Mouse (Mus musculus) liver, adult 2 months (tissue): ENCODE measurements around the gene Mgme1. TPM values are rescaled to one million over a fixed set of nuclear protein-coding genes. Genes with fewer than 3 reads are reported as not detected.
A peak's percentile ranks its signal among the peaks of the same experiment; 100 is the strongest.

ENCODE experiments used
- DNase-seq: peaks from one replicate; pipeline ENCODE4 v3.0.0-alpha.2; 2011; ENCODE audit warnings: low read depth, low spot score; ENCODE audit errors: extremely low read depth
- H3K27ac ChIP-seq: fragments of 200-500 bp; replicated peaks from 2 replicates; pipeline ENCODE4 v1.5.1; 2012; ENCODE audit warnings: low read depth, mild to moderate bottlenecking, control low read depth, inconsistent platforms, low read length; ENCODE audit not compliant: insufficient read depth
- H3K27me3 ChIP-seq: fragments of 200-500 bp; 2 replicates; pipeline ENCODE4 v1.6.1; 2012; ENCODE audit warnings: mild to moderate bottlenecking, moderate library complexity, low read length, inconsistent platforms; ENCODE audit not compliant: control insufficient read depth, insufficient read depth
- H3K36me3 ChIP-seq: fragments of 200-500 bp; 2 replicates; pipeline ENCODE4 v1.6.1; 2012; ENCODE audit warnings: low read length, inconsistent platforms; ENCODE audit not compliant: control insufficient read depth, insufficient read depth
- H3K4me1 ChIP-seq: fragments of 200-500 bp; 2 replicates; pipeline ENCODE4 v1.6.1; 2011; ENCODE audit warnings: low read length; ENCODE audit not compliant: control insufficient read depth, insufficient read depth
- H3K4me3 ChIP-seq: fragments of 200-500 bp; 2 replicates; pipeline ENCODE4 v1.5.1; 2011; ENCODE audit warnings: low read depth, mild to moderate bottlenecking, control low read depth, low read length, moderate library complexity; ENCODE audit not compliant: insufficient read depth
- H3K79me2 ChIP-seq: fragments of 200-500 bp; 2 replicates; pipeline ENCODE4 v1.6.1; 2012; ENCODE audit warnings: inconsistent platforms, mild to moderate bottlenecking, low read length, moderate library complexity; ENCODE audit not compliant: control insufficient read depth, insufficient read depth
- H3K9ac ChIP-seq: fragments of 200-500 bp; 2 replicates; pipeline ENCODE4 v1.6.1; 2012; ENCODE audit warnings: low read depth, mild to moderate bottlenecking, control low read depth, inconsistent platforms, low read length
- CTCF ChIP-seq: fragments of 200-500 bp; IDR thresholded peaks from 2 replicates; pipeline ENCODE4 v1.5.1; 2011; ENCODE audit warnings: low read depth, low read length, control low read depth
- POLR2A ChIP-seq: fragments of 200-500 bp; IDR thresholded peaks from 2 replicates; pipeline ENCODE4 v1.6.1; 2011; ENCODE audit warnings: low read length, control low read depth; ENCODE audit not compliant: insufficient read depth; ENCODE audit errors: extremely low read depth
- WGBS: fragments of 180-500 bp; shearing (Covaris S2); methylation state at CpG from one replicate; pipeline ENCODE4 v1.1.7; 2018; 5-methylcytosine and 5-hydroxymethylcytosine counted together
- polyA plus RNA-seq: library from polyadenylated mRNA; depleted of rRNA; stranded (reverse); fragments of >200 nt; gene quantifications from 2 replicates; pipeline ENCODE4 v1.2.3, GENCODE M21; 2012
- total RNA-seq: library from RNA; depleted of rRNA; stranded (reverse); fragments of >200 nt; gene quantifications from 2 replicates; pipeline ENCODE4 v1.2.3, GENCODE M21; 2014

Mgme1 gene
- total and polyA plus RNA-seq, 2 experiments: 3.0 to 7.2 TPM

GRCm38 (mm10) chr2:144269679-144270475 lies 586 bp upstream of the Mgme1 start:
- Histone ChIP-seq H3K9ac (peak overlapping the region; percentile 95), H3K27me3 (no peaks in the 10 kb centered on the region), H3K4me3 (peak overlapping the region; percentile 97), H3K36me3 (no peaks in the 10 kb centered on the region; the same call in 1 of the 2 replicates), H3K4me1 (peaks cover 10% of the 10 kb centered on the region), H3K79me2 (peaks cover under 1% of the 10 kb centered on the region; the same call in 1 of the 2 replicates), H3K27ac (peak overlapping the region; percentile 94)
- WGBS: under 1% methylated on average over 33 of the region's 33 CpGs
- TF ChIP-seq CTCF (no peak), POLR2A (no peak)
- DNase-seq: peak; percentile 37

GRCm38 (mm10) chr2:144272088-144272487 lies 1.6 kb downstream of the Mgme1 start:
- Histone ChIP-seq H3K79me2 (no peaks in the 10 kb centered on the region; the same call in 1 of the 2 replicates), H3K27me3 (no peaks in the 10 kb centered on the region), H3K9ac (no peak overlapping the region), H3K4me3 (no peak overlapping the region), H3K27ac (no peak overlapping the region), H3K4me1 (peaks cover under 1% of the 10 kb centered on the region; the same call in 1 of the 2 replicates), H3K36me3 (no peaks in the 10 kb centered on the region; the same call in 1 of the 2 replicates)
- WGBS: 91% methylated on average over 12 of the region's 12 CpGs
- TF ChIP-seq POLR2A (no peak), CTCF (no peak)
- no peak for DNase-seq

- Histone ChIP-seq H3K79me2 (no peaks in the 10 kb centered on the region), H3K27me3 (no peaks in the 10 kb centered on the region), H3K4me1 (no peaks in the 10 kb centered on the region; the same call in 1 of the 2 replicates), H3K36me3 (peaks cover 2% of the 10 kb centered on the region; the same call in 1 of the 2 replicates), H3K4me3 (no peak overlapping the region), H3K9ac (no peak overlapping the region), H3K27ac (peak overlapping the region; percentile 22; the same call in 1 of the 2 replicates)
- WGBS: 73% methylated on average over 8 of the region's 8 CpGs
- TF ChIP-seq CTCF: no peak
- no peak for TF ChIP-seq POLR2A
- DNase-seq: no peak
Measured at GRCm38 (mm10) chr2:144274741-144275140, 4.3 kb downstream of the Mgme1 start.

GRCm38 (mm10) chr2:144276885-144277284 lies 6.4 kb downstream of the Mgme1 start:
- peaks cover 2% of the 10 kb centered on the region; the same call in 1 of the 2 replicates for H3K36me3 ChIP-seq
- no peak overlapping the region for H3K4me3 ChIP-seq
- no peaks in the 10 kb centered on the region for H3K4me1 ChIP-seq
- peak overlapping the region; percentile 6; the same call in 1 of the 2 replicates for H3K27ac ChIP-seq
- H3K9ac ChIP-seq: no peak overlapping the region
- TF ChIP-seq CTCF: no peak
- H3K27me3 ChIP-seq: no peaks in the 10 kb centered on the region
- H3K79me2 ChIP-seq: no peaks in the 10 kb centered on the region
- WGBS: 79% methylated on average over 3 of the region's 3 CpGs
- no peak for DNase-seq

- Histone ChIP-seq H3K36me3 (0 out of 2 replicates have a peak, but pooled peaks cover 2% of the 10 kb centered on the region), H3K27me3 (no peaks in the 10 kb centered on the region), H3K27ac (no peak overlapping the region), H3K4me1 (no peaks in the 10 kb centered on the region), H3K4me3 (no peak overlapping the region), H3K79me2 (no peaks in the 10 kb centered on the region), H3K9ac (no peak overlapping the region)
- TF ChIP-seq POLR2A: no peak
- TF ChIP-seq CTCF: no peak
- DNase-seq: peak; percentile 71
- 14% methylated on average over 5 of the region's 5 CpGs for WGBS
Measured at GRCm38 (mm10) chr2:144279742-144280141, 9.3 kb downstream of the Mgme1 start.

GRCm38 (mm10) chr2:144280568-144280967 lies 10.1 kb downstream of the Mgme1 start:
- H3K4me1 ChIP-seq: no peaks in the 10 kb centered on the region
- H3K27ac ChIP-seq: no peak overlapping the region
- WGBS: 81% methylated on average over 3 of the region's 3 CpGs

More at GRCm38 (mm10) chr2:144280568-144280967, 10.1 kb downstream of the Mgme1 start:
- Histone ChIP-seq H3K4me3 (no peak overlapping the region), H3K9ac (no peak overlapping the region), H3K27me3 (no peaks in the 10 kb centered on the region), H3K36me3 (0 out of 2 replicates have a peak, but pooled peaks cover 2% of the 10 kb centered on the region), H3K79me2 (no peaks in the 10 kb centered on the region)
- no peak for TF ChIP-seq POLR2A
- no peak for TF ChIP-seq CTCF
- no peak for DNase-seq
